Mouse (Mus musculus): ENCODE results near the gene Slc22a17.
"Not testable (repeated sequence)": the region's sequence is repeated elsewhere in the genome, so short reads cannot be mapped to it uniquely, and the experiment has no call there.

Gene Slc22a17

GRCm38 (mm10) chr14:54912886-54913285 is at the start of gene Slc22a17:
Slc22a17 (minus strand) TSS chr14:54913132.
- in situ Hi-C loops (cut with MboI, MseI), result no loop called here

GRCm38 (mm10) chr14:54962714-54963113 is 49.8 kb upstream of the Slc22a17 start:
- in situ Hi-C loops (cut with MboI, MseI), result loop anchor here (10.0 kb wide), 1 partner anchor 992 kb away; the partner anchor contains the start of gene Cma2

GRCm38 (mm10) chr14:54961487-54961886 is 48.6 kb upstream of the Slc22a17 start:
- in situ Hi-C loops (cut with MboI, MseI), result loop anchor here (10.0 kb wide), 1 partner anchor 993 kb away; the partner anchor contains the start of gene Cma2

- in situ Hi-C loops (cut with MboI, MseI), result loop anchor here (10.0 kb wide), 1 partner anchor 994 kb away; the partner anchor contains the start of gene Cma2
Observed at GRCm38 (mm10) chr14:54960769-54961168, 47.8 kb upstream of the Slc22a17 start.

GRCm38 (mm10) chr14:54959853-54960613 is 47.1 kb upstream of the Slc22a17 start:
- in situ Hi-C loops (cut with MboI, MseI), result loop anchor here (10.0 kb wide), 1 partner anchor 995 kb away; the partner anchor contains the start of gene Cma2

- in situ Hi-C loops (cut with MboI, MseI), result no loop called here
Observed at GRCm38 (mm10) chr14:54959197-54959596, 46.3 kb upstream of the Slc22a17 start.

- in situ Hi-C loops (cut with MboI, MseI), result no loop called here
Observed at GRCm38 (mm10) chr14:54958503-54958902, 45.6 kb upstream of the Slc22a17 start.

- in situ Hi-C loops (cut with MboI, MseI), result no loop called here
Observed at GRCm38 (mm10) chr14:54956533-54956932, 43.6 kb upstream of the Slc22a17 start.

GRCm38 (mm10) chr14:54955481-54955880 is 42.5 kb upstream of the Slc22a17 start:
- in situ Hi-C loops (cut with MboI, MseI), result no loop called here

GRCm38 (mm10) chr14:54954474-54954873 is 41.5 kb upstream of the Slc22a17 start:
- in situ Hi-C loops (cut with MboI, MseI), result no loop called here

GRCm38 (mm10) chr14:54953664-54954206 is 40.8 kb upstream of the Slc22a17 start:
- in situ Hi-C loops (cut with MboI, MseI), result no loop called here

GRCm38 (mm10) chr14:54951587-54951986 is 38.7 kb upstream of the Slc22a17 start:
- in situ Hi-C loops (cut with MboI, MseI), result no loop called here

- in situ Hi-C loops (cut with MboI, MseI), result no loop called here
Observed at GRCm38 (mm10) chr14:54950493-54950892, 37.6 kb upstream of the Slc22a17 start.

- in situ Hi-C loops (cut with MboI, MseI), result no loop called here
Observed at GRCm38 (mm10) chr14:54948781-54949180, 35.8 kb upstream of the Slc22a17 start.

- in situ Hi-C loops (cut with MboI, MseI), result not testable (repeated sequence)
Observed at GRCm38 (mm10) chr14:54947008-54947407, 34.1 kb upstream of the Slc22a17 start.

GRCm38 (mm10) chr14:54945975-54946704 is 33.2 kb upstream of the Slc22a17 start:
- in situ Hi-C loops (cut with MboI, MseI), result no loop called here

GRCm38 (mm10) chr14:54944939-54945338 is 32.0 kb upstream of the Slc22a17 start:
- in situ Hi-C loops (cut with MboI, MseI), result no loop called here

GRCm38 (mm10) chr14:54943971-54944370 is 31.0 kb upstream of the Slc22a17 start:
- in situ Hi-C loops (cut with MboI, MseI), result no loop called here

- in situ Hi-C loops (cut with MboI, MseI), result no loop called here
Observed at GRCm38 (mm10) chr14:54942479-54942878, 29.5 kb upstream of the Slc22a17 start.

- in situ Hi-C loops (cut with MboI, MseI), result no loop called here
Observed at GRCm38 (mm10) chr14:54941024-54941978, 28.4 kb upstream of the Slc22a17 start.

- in situ Hi-C loops (cut with MboI, MseI), result no loop called here
Observed at GRCm38 (mm10) chr14:54940176-54940530, 27.2 kb upstream of the Slc22a17 start.
